Mouse (Mus musculus) hematopoietic multipotent progenitor cell, adult 10-12 weeks (in vitro differentiated cells): ENCODE results near the gene Sub1. TPM values are rescaled to one million over a fixed set of nuclear protein-coding genes. Genes with fewer than 3 reads are reported as not detected.

ENCODE experiments used
- polyA plus RNA-seq: library from polyadenylated mRNA; stranded (reverse); fragments of >175 nt; gene quantifications from 2 replicates; pipeline ENCODE4 v1.2.3, GENCODE M21; 2012; ENCODE audit warnings: low replicate concordance

Gene Sub1
- 5.5 and 20.9 TPM in 2 replicates for polyA plus RNA-seq

GRCm38 (mm10) chr15:11996883-11997282 lies at the start of gene Sub1:
TSS of gene Sub1 (minus strand) at chr15:11996983.

Other genes starting within 250 kb of the Sub1 start
- not detected in 2 replicates for gene Npr3, start 89.7 kb downstream of the Sub1 start, polyA plus RNA-seq
- gene Zfr, start 120.8 kb upstream of the Sub1 start, polyA plus RNA-seq = 31.4 and 45.9 TPM in 2 replicates
- gene Mtmr12, start 208.0 kb upstream of the Sub1 start, polyA plus RNA-seq = 10.9 and 16.7 TPM in 2 replicates